Mouse (Mus musculus): ENCODE results near the gene Arhgap22. TPM values are rescaled to one million over a fixed set of nuclear protein-coding genes. Genes with fewer than 3 reads are reported as not detected.

Gene Arhgap22
- total RNA-seq, 2 experiments from 2014 or later, result 7.5 to 8.4 TPM

GRCm38 (mm10) chr14:33322661-33323088, 108.8 kb downstream of the Arhgap22 start:
- peak; percentile 56 to 86 for DNase-seq (ENCODE audit: extremely low spot score in 1 of 2, low spot score in 1 of 2)

GRCm38 (mm10) chr14:33324556-33324955, 110.7 kb downstream of the Arhgap22 start:
- no peak for DNase-seq (ENCODE audit: extremely low spot score in 1 of 2, low spot score in 1 of 2)

GRCm38 (mm10) chr14:33328369-33328768, 114.5 kb downstream of the Arhgap22 start:
- DNase-seq (ENCODE audit: extremely low spot score in 1 of 2, low spot score in 1 of 2), result no peak

GRCm38 (mm10) chr14:33329297-33329805, 115.5 kb downstream of the Arhgap22 start:
- DNase-seq (ENCODE audit: extremely low spot score in 1 of 2, low spot score in 1 of 2), result no peak

GRCm38 (mm10) chr14:33330986-33331385, 117.2 kb downstream of the Arhgap22 start:
- no peak for DNase-seq (ENCODE audit: extremely low spot score in 1 of 2, low spot score in 1 of 2)

GRCm38 (mm10) chr14:33331627-33332026, 117.8 kb downstream of the Arhgap22 start:
- DNase-seq (ENCODE audit: extremely low spot score in 1 of 2, low spot score in 1 of 2), result no peak

GRCm38 (mm10) chr14:33333833-33334232, 120.0 kb downstream of the Arhgap22 start:
- DNase-seq (ENCODE audit: extremely low spot score in 1 of 2, low spot score in 1 of 2), result no peak

GRCm38 (mm10) chr14:33334402-33334801, 120.6 kb downstream of the Arhgap22 start:
- DNase-seq (ENCODE audit: extremely low spot score in 1 of 2, low spot score in 1 of 2), result no peak

- DNase-seq (ENCODE audit: extremely low spot score in 1 of 2, low spot score in 1 of 2), result no peak
Observed at GRCm38 (mm10) chr14:33335733-33336132, 121.9 kb downstream of the Arhgap22 start.

GRCm38 (mm10) chr14:33338684-33339083, 124.9 kb downstream of the Arhgap22 start:
- no peak for DNase-seq (ENCODE audit: extremely low spot score in 1 of 2, low spot score in 1 of 2)

GRCm38 (mm10) chr14:33343131-33343725, 129.4 kb downstream of the Arhgap22 start:
- DNase-seq (ENCODE audit: extremely low spot score in 1 of 2, low spot score in 1 of 2), result no peak

GRCm38 (mm10) chr14:33346546-33346945, 132.7 kb downstream of the Arhgap22 start:
- no peak for DNase-seq (ENCODE audit: extremely low spot score in 1 of 2, low spot score in 1 of 2)

GRCm38 (mm10) chr14:33347738-33348137, 133.9 kb downstream of the Arhgap22 start:
- DNase-seq (ENCODE audit: extremely low spot score in 1 of 2, low spot score in 1 of 2), result no peak

- no peak for DNase-seq (ENCODE audit: extremely low spot score in 1 of 2, low spot score in 1 of 2)
Observed at GRCm38 (mm10) chr14:33348146-33348545, 134.3 kb downstream of the Arhgap22 start.

- no peak for DNase-seq (ENCODE audit: extremely low spot score in 1 of 2, low spot score in 1 of 2)
Observed at GRCm38 (mm10) chr14:33351019-33351418, 137.2 kb downstream of the Arhgap22 start.

- no peak for DNase-seq (ENCODE audit: extremely low spot score in 1 of 2, low spot score in 1 of 2)
Observed at GRCm38 (mm10) chr14:33351984-33352722, 138.3 kb downstream of the Arhgap22 start.

GRCm38 (mm10) chr14:33352890-33353289, 139.1 kb downstream of the Arhgap22 start:
- DNase-seq (ENCODE audit: extremely low spot score in 1 of 2, low spot score in 1 of 2), result no peak

- DNase-seq (ENCODE audit: extremely low spot score in 1 of 2, low spot score in 1 of 2), result no peak
Observed at GRCm38 (mm10) chr14:33355276-33355675, 141.4 kb downstream of the Arhgap22 start.

GRCm38 (mm10) chr14:33357600-33358368, 144.0 kb downstream of the Arhgap22 start:
- no peak for DNase-seq (ENCODE audit: extremely low spot score in 1 of 2, low spot score in 1 of 2)

- DNase-seq (ENCODE audit: extremely low spot score in 1 of 2, low spot score in 1 of 2), result no peak
Observed at GRCm38 (mm10) chr14:33358891-33359290, 145.1 kb downstream of the Arhgap22 start.

GRCm38 (mm10) chr14:33361546-33361945, 147.7 kb downstream of the Arhgap22 start:
- no peak for DNase-seq (ENCODE audit: extremely low spot score in 1 of 2, low spot score in 1 of 2)

All from layer of hippocampus, postnatal 25 days (tissue).